Mouse (Mus musculus) kidney, adult 2 months (tissue): ENCODE data around the gene Cdc42ep4.

ENCODE experiments used
- CTCF ChIP-seq: fragments of 200-500 bp; conservative IDR thresholded peaks from 2 replicates; pipeline ENCODE4 v1.5.1; 2011; ENCODE audit warnings: low read depth, mild to moderate bottlenecking, control low read depth, low read length, moderate library complexity, mixed read lengths; ENCODE audit not compliant: insufficient read depth, insufficient read length
- POLR2A ChIP-seq: fragments of 200-500 bp; IDR thresholded peaks from one replicate; pipeline ENCODE4 v1.6.1; 2011; ENCODE audit warnings: low read depth, low read length, control low read depth

GRCm38 (mm10) chr11:113776851-113777511 lies 25.3 kb upstream of the Cdc42ep4 start:
- TF ChIP-seq POLR2A, result no peak
- TF ChIP-seq CTCF, result no peak
